Mouse (Mus musculus) G1E (cell line): ENCODE measurements around the gene Gm10392.

Experiments used
- CTCF ChIP-seq: IDR thresholded peaks from 2 replicates; pipeline ENCODE4 v1.5.1; 2012; ENCODE audit warnings: low read depth, low read length, inconsistent platforms, mixed read lengths
- GATA1 ChIP-seq: IDR thresholded peaks from 2 replicates; pipeline ENCODE4 v1.6.1; 2012; ENCODE audit warnings: borderline replicate concordance, low read length, inconsistent platforms, mixed read lengths
- GATA2 ChIP-seq: IDR thresholded peaks from 2 replicates; pipeline ENCODE4 v1.6.1; 2012; ENCODE audit warnings: low read depth, low read length, inconsistent platforms, borderline replicate concordance
- POLR2AphosphoS5 ChIP-seq: IDR thresholded peaks from 2 replicates; pipeline ENCODE4 v1.6.1; 2012; ENCODE audit warnings: low read depth, low read length, inconsistent platforms; ENCODE audit not compliant: insufficient replicate concordance
- TAL1 ChIP-seq: conservative IDR thresholded peaks from 2 replicates; pipeline ENCODE4 v1.6.1; 2012; ENCODE audit warnings: low read depth, low read length, inconsistent platforms, mixed read lengths

- TF ChIP-seq CTCF (no peak), GATA1 (no peak), POLR2AphosphoS5 (no peak), TAL1 (no peak), GATA2 (no peak)
These were observed 4.0 kb downstream of the Gm10392 start, which contains the start of gene Abhd15 for GRCm38 (mm10) chr11:77514832-77515636.
